Mouse (Mus musculus) embryonic facial prominence, embryonic 10.5 days (tissue): ENCODE results near the gene Met. TPM values are rescaled to one million over a fixed set of nuclear protein-coding genes. Genes with fewer than 3 reads are reported as not detected.

Source experiments
- DNase-seq: peaks from one replicate; pipeline ENCODE4 v3.0.0-alpha.2; 2017; ENCODE audit warnings: low spot score
- H3K27ac ChIP-seq: fragments of 300-500 bp; sonication (generic); replicated peaks from 2 replicates; pipeline ENCODE4 v1.5.1; 2016; ENCODE audit warnings: mild to moderate bottlenecking
- H3K27me3 ChIP-seq: fragments of 300-500 bp; sonication (generic); replicated peaks from 2 replicates; pipeline ENCODE4 v1.6.1; 2016; ENCODE audit warnings: low read depth, mild to moderate bottlenecking; ENCODE audit not compliant: poor library complexity, severe bottlenecking
- H3K36me3 ChIP-seq: fragments of 300-500 bp; sonication (generic); replicated peaks from 2 replicates; pipeline ENCODE4 v1.6.1; 2016; ENCODE audit warnings: mild to moderate bottlenecking, moderate library complexity
- H3K4me1 ChIP-seq: fragments of 300-500 bp; sonication (generic); 2 replicates; pipeline ENCODE4 v1.6.1; 2016
- H3K4me3 ChIP-seq: fragments of 300-500 bp; sonication (generic); 2 replicates; pipeline ENCODE4 v1.5.1; 2016; ENCODE audit warnings: mild to moderate bottlenecking, moderate library complexity
- H3K9me3 ChIP-seq: fragments of 300-500 bp; sonication (generic); 2 replicates; pipeline ENCODE4 v1.6.1; 2016; ENCODE audit warnings: mild to moderate bottlenecking
- WGBS: fragments of 180-500 bp; shearing (Covaris S2); methylation state at CpG from one replicate; pipeline ENCODE4 v1.1.7; 2016; 5-methylcytosine and 5-hydroxymethylcytosine counted together
- polyA plus RNA-seq: library from polyadenylated mRNA; unstranded; fragments of >200 nt; fragmentation: Nextera tagmentation; extraction: Ambion mirVana; gene quantifications from 2 replicates; pipeline ENCODE4 v1.2.1, GENCODE M21; 2016

Met gene
- polyA plus RNA-seq, 1 experiment from 2014 or later = 1.9 TPM

- Histone ChIP-seq H3K4me1 (no peaks in the 10 kb centered on the region), H3K4me3 (no peak overlapping the region), H3K27me3 (no peaks in the 10 kb centered on the region), H3K27ac (no peak overlapping the region), H3K9me3 (no peaks in the 10 kb centered on the region), H3K36me3 (no peaks in the 10 kb centered on the region)
- DNase-seq = no peak
- 82% methylated on average over 4 of the region's 4 CpGs for WGBS
Measured at GRCm38 (mm10) chr6:17522917-17523316, 59.3 kb downstream of the Met start.

GRCm38 (mm10) chr6:17529490-17530269, 66.1 kb downstream of the Met start:
- DNase-seq = no peak
- Histone ChIP-seq H3K4me3 (no peak overlapping the region), H3K4me1 (peaks cover 5% of the 10 kb centered on the region; the same call in 1 of the 2 replicates), H3K27me3 (no peaks in the 10 kb centered on the region), H3K36me3 (no peaks in the 10 kb centered on the region), H3K9me3 (no peaks in the 10 kb centered on the region), H3K27ac (no peak overlapping the region)
- WGBS = 65% methylated on average over 6 of the region's 6 CpGs

GRCm38 (mm10) chr6:17541615-17542014, 78.0 kb downstream of the Met start:
- Histone ChIP-seq H3K4me1 (peaks cover 4% of the 10 kb centered on the region; the same call in 1 of the 2 replicates), H3K9me3 (no peaks in the 10 kb centered on the region), H3K27ac (no peak overlapping the region), H3K36me3 (no peaks in the 10 kb centered on the region), H3K27me3 (no peaks in the 10 kb centered on the region), H3K4me3 (no peak overlapping the region)
- 95% methylated on average over 8 of the region's 8 CpGs for WGBS
- DNase-seq = no peak

- Histone ChIP-seq H3K27me3 (no peaks in the 10 kb centered on the region), H3K27ac (no peak overlapping the region), H3K4me1 (peaks cover 4% of the 10 kb centered on the region; the same call in 1 of the 2 replicates), H3K9me3 (no peaks in the 10 kb centered on the region), H3K4me3 (no peak overlapping the region), H3K36me3 (no peaks in the 10 kb centered on the region)
- 92% methylated on average over 7 of the region's 7 CpGs for WGBS
- no peak for DNase-seq
Measured at GRCm38 (mm10) chr6:17542383-17542782, 78.8 kb downstream of the Met start.

- no peaks in the 10 kb centered on the region for H3K9me3 ChIP-seq
- H3K27me3 ChIP-seq = no peaks in the 10 kb centered on the region
- no peak overlapping the region for H3K27ac ChIP-seq
- DNase-seq = no peak
- no peak overlapping the region for H3K4me3 ChIP-seq
- H3K4me1 ChIP-seq = peaks cover 4% of the 10 kb centered on the region; the same call in 1 of the 2 replicates
- 85% methylated on average over 9 of the region's 9 CpGs for WGBS
- no peaks in the 10 kb centered on the region for H3K36me3 ChIP-seq
Measured at GRCm38 (mm10) chr6:17545480-17545879, 81.9 kb downstream of the Met start.

GRCm38 (mm10) chr6:17546341-17546740, 82.7 kb downstream of the Met start:
- Histone ChIP-seq H3K27ac (no peak overlapping the region), H3K9me3 (no peaks in the 10 kb centered on the region), H3K4me1 (peaks cover 4% of the 10 kb centered on the region; the same call in 1 of the 2 replicates), H3K36me3 (no peaks in the 10 kb centered on the region), H3K27me3 (no peaks in the 10 kb centered on the region), H3K4me3 (no peak overlapping the region)
- 80% methylated on average over 9 of the region's 9 CpGs for WGBS
- no peak for DNase-seq

GRCm38 (mm10) chr6:17546825-17547224, 83.2 kb downstream of the Met start:
- H3K4me3 ChIP-seq = no peak overlapping the region
- WGBS = 59% methylated on average over 5 of the region's 5 CpGs
- no peaks in the 10 kb centered on the region for H3K27me3 ChIP-seq
- no peak for DNase-seq
- H3K9me3 ChIP-seq = no peaks in the 10 kb centered on the region
- H3K36me3 ChIP-seq = no peaks in the 10 kb centered on the region
- no peak overlapping the region for H3K27ac ChIP-seq
- peaks cover 4% of the 10 kb centered on the region; the same call in 1 of the 2 replicates for H3K4me1 ChIP-seq

GRCm38 (mm10) chr6:17548786-17549185, 85.2 kb downstream of the Met start:
- Histone ChIP-seq H3K9me3 (no peaks in the 10 kb centered on the region), H3K4me1 (peaks cover 4% of the 10 kb centered on the region; the same call in 1 of the 2 replicates), H3K36me3 (no peaks in the 10 kb centered on the region), H3K27ac (no peak overlapping the region), H3K27me3 (no peaks in the 10 kb centered on the region), H3K4me3 (no peak overlapping the region)
- DNase-seq = no peak
- 92% methylated on average over 4 of the region's 4 CpGs for WGBS

GRCm38 (mm10) chr6:17549645-17550044, 86.0 kb downstream of the Met start:
- H3K4me1 ChIP-seq = peaks cover 4% of the 10 kb centered on the region; the same call in 1 of the 2 replicates
- no peaks in the 10 kb centered on the region for H3K9me3 ChIP-seq
- no peaks in the 10 kb centered on the region for H3K27me3 ChIP-seq
- whole genome bisulfite sequencing = 82% methylated on average over 3 of the region's 3 CpGs
- no peak overlapping the region for H3K27ac ChIP-seq
- H3K4me3 ChIP-seq = no peak overlapping the region
- DNase-seq = no peak
- H3K36me3 ChIP-seq = no peaks in the 10 kb centered on the region

- Histone ChIP-seq H3K4me1 (no peaks in the 10 kb centered on the region), H3K36me3 (no peaks in the 10 kb centered on the region), H3K27me3 (no peaks in the 10 kb centered on the region), H3K27ac (no peak overlapping the region), H3K4me3 (no peak overlapping the region), H3K9me3 (no peaks in the 10 kb centered on the region)
- 92% methylated on average over 7 of the region's 7 CpGs for WGBS
- no peak for DNase-seq
Measured at GRCm38 (mm10) chr6:17554263-17554662, 90.7 kb downstream of the Met start.

- no peak for DNase-seq
- H3K36me3 ChIP-seq = no peaks in the 10 kb centered on the region
- no peaks in the 10 kb centered on the region for H3K9me3 ChIP-seq
- H3K4me3 ChIP-seq = no peak overlapping the region
- 69% methylated on average over 3 of the region's 3 CpGs for WGBS
- no peak overlapping the region for H3K27ac ChIP-seq
- H3K4me1 ChIP-seq = no peaks in the 10 kb centered on the region
- no peaks in the 10 kb centered on the region for H3K27me3 ChIP-seq
Measured at GRCm38 (mm10) chr6:17554757-17555156, 91.2 kb downstream of the Met start.

GRCm38 (mm10) chr6:17555719-17556118, 92.1 kb downstream of the Met start:
- no peaks in the 10 kb centered on the region for H3K27me3 ChIP-seq
- DNase-seq = no peak
- 90% methylated on average over 7 of the region's 7 CpGs for WGBS
- H3K9me3 ChIP-seq = no peaks in the 10 kb centered on the region
- H3K4me1 ChIP-seq = no peaks in the 10 kb centered on the region
- H3K36me3 ChIP-seq = no peaks in the 10 kb centered on the region
- H3K27ac ChIP-seq = no peak overlapping the region
- H3K4me3 ChIP-seq = no peak overlapping the region

- H3K4me1 ChIP-seq = peaks cover 8% of the 10 kb centered on the region
- 76% methylated on average over 4 of the region's 4 CpGs for WGBS
- H3K27ac ChIP-seq = no peak overlapping the region
- no peaks in the 10 kb centered on the region for H3K9me3 ChIP-seq
- no peak overlapping the region for H3K4me3 ChIP-seq
- no peaks in the 10 kb centered on the region for H3K36me3 ChIP-seq
- DNase-seq = no peak
- no peaks in the 10 kb centered on the region for H3K27me3 ChIP-seq
Measured at GRCm38 (mm10) chr6:17559657-17560056, 96.1 kb downstream of the Met start.
